Mouse (Mus musculus): Measurements from ENCODE around the gene Spg21. TPM values are rescaled to one million over a fixed set of nuclear protein-coding genes. Genes with fewer than 3 reads are reported as not detected.

Gene Spg21
- total RNA-seq, 2 experiments from 2014 or later: 6.4 to 10.8 TPM

DNA sequence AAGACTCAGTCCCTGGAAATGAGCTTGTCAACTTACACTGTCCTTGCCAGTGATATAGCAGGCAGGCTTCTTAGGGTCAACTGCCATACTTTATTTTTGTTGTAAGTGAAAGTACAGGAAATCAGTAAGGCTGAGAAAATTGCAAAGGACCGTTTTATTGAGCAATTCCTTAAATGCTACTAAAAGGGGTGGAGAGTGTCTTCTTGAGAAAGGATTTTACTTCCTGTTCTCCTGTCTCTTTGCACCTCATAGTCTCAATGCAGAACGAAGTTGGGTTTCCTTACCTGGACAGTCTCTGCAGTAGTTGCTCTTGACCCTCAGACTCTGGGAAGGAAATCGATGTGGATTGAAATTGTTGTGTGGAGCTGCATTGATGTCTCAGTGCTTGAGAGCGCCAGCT lies 12.0 kb downstream of the Spg21 start:
- DNase-seq: no peak

DNA sequence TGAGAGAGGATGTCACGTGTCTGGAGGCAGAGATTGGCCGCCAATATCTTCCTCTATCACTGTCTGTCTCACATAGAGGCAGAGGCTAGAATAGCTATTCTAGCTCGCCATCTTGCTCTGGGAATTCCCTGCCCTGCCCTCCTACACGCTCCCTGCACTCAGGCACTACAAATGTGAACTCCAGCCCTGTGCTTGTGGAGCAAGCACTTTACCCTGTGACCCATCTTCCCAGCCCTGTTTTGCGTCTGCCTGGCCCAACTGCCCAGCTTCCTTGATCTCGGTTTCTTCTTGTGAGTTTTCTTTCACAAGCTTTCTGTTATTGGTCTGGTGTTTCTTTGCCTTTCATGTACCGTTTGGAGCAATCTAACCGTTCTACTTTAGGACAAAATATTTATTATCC lies 18.4 kb downstream of the Spg21 start:
- no peak for DNase-seq

GRCm38 (mm10) chr9:65480071-65480470 lies 19.3 kb downstream of the Spg21 start:
- no peak for DNase-seq

DNA sequence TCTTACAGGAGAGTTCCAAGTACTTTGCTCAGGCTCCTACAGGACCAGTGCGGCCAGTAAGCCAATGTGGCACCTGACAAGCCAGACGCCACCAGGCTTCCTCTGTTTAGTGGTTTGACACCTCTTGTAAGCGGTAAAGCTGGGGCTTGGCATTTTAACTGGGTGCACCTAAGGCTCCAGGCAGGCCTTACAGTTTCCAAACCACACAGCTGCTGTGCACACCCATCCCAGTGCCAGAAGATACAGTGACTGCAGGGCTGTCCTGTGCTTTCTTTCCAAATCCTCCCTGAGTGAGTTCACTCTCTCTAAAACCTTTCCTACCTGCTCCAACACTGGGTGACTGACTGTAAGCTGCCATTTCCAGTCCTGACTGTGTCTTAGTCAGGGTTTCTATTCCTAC lies 30.7 kb downstream of the Spg21 start:
- DNase-seq: no peak

DNA sequence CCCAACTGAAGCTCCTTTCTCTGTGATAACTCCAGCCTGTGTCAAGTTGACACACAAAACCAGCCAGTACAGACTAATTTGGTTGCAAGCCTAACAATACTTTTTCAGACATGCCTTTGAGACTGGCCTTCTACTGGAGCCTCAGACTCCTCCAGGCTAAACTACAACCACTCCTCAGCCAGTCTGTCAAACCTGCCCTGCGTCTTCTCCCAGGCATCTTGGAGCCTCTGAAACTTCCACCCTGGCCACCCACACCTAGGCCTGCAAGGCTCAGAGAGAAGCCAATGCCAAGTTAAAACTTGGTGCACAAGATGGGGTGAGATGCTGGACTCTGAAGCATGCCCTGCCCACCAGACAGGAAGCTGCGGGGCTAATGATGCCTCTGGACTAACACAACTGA lies 31.6 kb downstream of the Spg21 start:
- no peak for DNase-seq

DNA sequence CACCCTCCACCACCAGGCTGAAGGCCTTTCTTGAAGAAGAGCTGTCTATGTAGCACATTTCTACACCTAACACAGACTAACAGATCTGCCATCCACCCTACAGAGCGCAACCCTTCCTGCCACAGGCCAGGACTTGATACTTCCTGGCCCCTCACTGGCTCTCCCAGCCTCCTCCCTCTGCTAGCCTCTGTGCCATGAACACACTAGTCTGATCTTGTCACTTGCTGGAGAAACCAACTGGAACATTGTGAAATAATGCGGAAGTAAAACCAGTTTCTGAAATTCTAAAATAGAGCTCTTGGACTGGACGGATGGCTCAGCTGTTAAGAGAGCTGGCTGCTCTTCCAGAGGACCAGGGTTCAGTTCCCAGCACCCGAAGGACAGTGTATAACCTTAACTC lies 32.1 kb downstream of the Spg21 start:
- DNase-seq: no peak

DNA sequence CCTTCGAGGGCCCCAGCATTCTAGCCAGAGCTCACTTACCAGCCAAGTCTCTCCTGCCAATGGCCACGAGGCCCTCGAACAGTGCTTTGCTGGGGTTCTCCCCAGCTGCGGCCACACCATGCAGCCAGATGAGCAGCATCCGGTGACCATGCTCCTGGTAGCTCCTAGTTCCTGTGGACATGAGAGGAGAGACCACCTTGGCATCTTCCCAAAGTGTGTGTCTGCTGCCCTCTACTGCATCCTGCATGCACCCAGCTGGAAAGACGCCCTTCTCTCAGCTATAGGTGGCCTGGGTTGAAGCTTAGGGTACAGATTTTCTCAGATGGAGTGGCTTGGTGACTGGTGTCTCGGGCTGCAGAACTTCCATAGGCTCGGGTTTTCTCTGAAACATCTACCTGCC lies 41.4 kb downstream of the Spg21 start:
- DNase-seq: no peak

- DNase-seq: no peak
Measured at GRCm38 (mm10) chr9:65502721-65503505, 42.2 kb downstream of the Spg21 start.

DNA sequence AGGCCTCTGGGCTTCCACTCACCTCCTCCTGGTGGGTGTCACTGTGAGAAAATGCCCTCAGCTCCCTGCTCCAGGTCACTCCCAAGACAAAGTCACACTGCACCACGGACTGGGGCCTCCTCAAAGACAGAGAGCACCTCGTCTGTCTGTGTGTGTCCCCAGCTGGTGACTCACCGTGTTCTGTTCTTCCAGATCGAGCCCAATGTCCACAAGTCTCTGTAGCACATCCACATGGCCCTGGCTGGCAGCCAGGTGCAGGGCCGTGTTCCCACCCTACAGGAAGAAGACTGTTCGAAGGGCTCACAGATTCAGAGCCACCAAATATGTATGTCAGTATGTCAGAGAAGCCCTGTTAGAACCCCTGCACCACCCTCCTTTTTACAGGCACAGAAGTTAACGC lies 47.7 kb downstream of the Spg21 start:
- no peak for DNase-seq

GRCm38 (mm10) chr9:65512520-65512919 lies 51.8 kb downstream of the Spg21 start:
- DNase-seq: no peak

DNA sequence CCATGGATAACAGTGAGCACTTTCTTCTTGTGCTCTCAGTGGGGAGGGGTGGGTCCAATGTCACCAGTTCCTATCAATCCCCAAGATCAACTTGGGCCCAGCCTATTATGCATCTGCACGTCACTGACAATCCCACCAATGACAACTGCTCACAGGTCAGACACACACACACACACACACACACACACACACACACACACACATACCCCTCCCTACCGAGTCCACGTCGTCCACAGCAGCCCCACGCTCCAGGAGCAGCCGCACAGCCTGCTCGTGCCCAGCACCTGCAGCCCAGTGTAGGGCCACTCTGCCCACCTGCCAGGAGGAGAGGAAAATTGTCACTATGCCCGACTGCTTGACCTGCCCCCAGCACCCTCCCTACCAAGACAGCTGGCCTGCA lies 53.7 kb downstream of the Spg21 start:
- no peak for DNase-seq

- DNase-seq: no peak
Measured at GRCm38 (mm10) chr9:65514851-65515261, 54.1 kb downstream of the Spg21 start.

- no peak for DNase-seq
Measured at GRCm38 (mm10) chr9:65519807-65520504, 59.2 kb downstream of the Spg21 start, which contains the start of gene Ankdd1a. Ankdd1a (minus strand) TSS chr9:65520193.

DNA sequence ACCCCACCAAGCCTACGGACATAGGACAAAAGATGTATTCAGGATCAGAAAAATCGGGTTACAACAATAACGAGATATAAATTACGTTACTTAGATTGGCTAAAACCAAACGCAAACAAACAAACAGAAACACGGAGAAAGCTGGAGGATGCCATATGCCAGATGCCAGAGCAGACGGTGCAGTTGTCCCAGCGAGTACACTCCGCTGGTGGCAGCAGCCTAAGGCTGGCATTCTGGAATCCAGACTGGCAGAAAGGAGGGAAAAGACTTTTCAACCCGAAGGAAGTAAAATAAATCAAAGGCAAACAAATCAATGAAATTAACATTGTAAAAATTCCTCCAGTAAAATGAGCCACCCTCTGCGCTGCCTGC lies 59.7 kb downstream of the Spg21 start:
- no peak for DNase-seq

- peak; percentile 70 for DNase-seq
Measured at GRCm38 (mm10) chr9:65523611-65524364, 63.0 kb downstream of the Spg21 start.

GRCm38 (mm10) chr9:65525445-65526195 lies 64.9 kb downstream of the Spg21 start:
- DNase-seq: peak; percentile 33

- peak; percentile 50 for DNase-seq
Measured at GRCm38 (mm10) chr9:65528417-65529038, 67.8 kb downstream of the Spg21 start.

DNA sequence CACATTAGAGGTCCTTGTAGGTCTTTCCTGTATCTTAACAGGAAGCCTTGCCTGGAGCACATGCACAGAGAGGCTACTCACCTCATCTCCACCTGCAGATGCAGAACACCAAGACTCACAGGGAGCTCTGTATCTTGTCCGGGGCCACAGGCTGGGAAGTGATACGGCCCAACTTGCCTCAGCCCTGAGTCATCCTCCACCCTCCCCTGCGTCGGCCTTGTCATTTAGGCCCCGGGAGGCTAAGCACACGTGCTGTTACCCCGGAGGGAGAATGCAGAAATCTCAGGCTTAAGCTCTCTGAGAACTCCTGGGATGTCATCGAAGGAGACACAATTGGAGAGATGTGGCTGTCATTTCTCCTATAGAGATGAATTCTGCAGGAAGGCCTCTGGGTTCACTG lies 68.9 kb downstream of the Spg21 start:
- DNase-seq: no peak

GRCm38 (mm10) chr9:65531283-65531682 lies 70.5 kb downstream of the Spg21 start:
- DNase-seq: no peak

- no peak for DNase-seq
Measured at GRCm38 (mm10) chr9:65532986-65533385, 72.2 kb downstream of the Spg21 start.

- no peak for DNase-seq
Measured at GRCm38 (mm10) chr9:65534111-65534510, 73.4 kb downstream of the Spg21 start.
